Mouse (Mus musculus) liver, postnatal 0 days (tissue): ENCODE measurements around the gene Jarid2.

Experiments used
- CTCF ChIP-seq: sonication (generic); IDR thresholded peaks from 2 replicates; pipeline ENCODE4 v1.5.1; 2016; ENCODE audit warnings: antibody characterized with exemption, low read depth
- EP300 ChIP-seq: IDR thresholded peaks from 2 replicates; pipeline ENCODE4 v1.6.1; 2016; ENCODE audit warnings: antibody characterized with exemption, low read depth, mild to moderate bottlenecking

GRCm38 (mm10) chr13:44795891-44796290 is 66.6 kb downstream of the Jarid2 start:
- TF ChIP-seq CTCF (no peak), EP300 (no peak)
